Mouse (Mus musculus) stomach, embryonic 14.5 days (tissue): ENCODE results near the gene Fxyd6. TPM values are rescaled to one million over a fixed set of nuclear protein-coding genes. Genes with fewer than 3 reads are reported as not detected.

Source experiments
- ATAC-seq: fragments of 200-750 bp; cut with Nextera tagmentation; 2 replicates; pipeline ENCODE4 v1.8.0; 2017; ENCODE audit warnings: low read depth, moderate TSS enrichment; ENCODE audit not compliant: insufficient number of reproducible peaks, insufficient read depth, low FRiP score
- H3K27ac ChIP-seq: fragments of 300-500 bp; sonication (generic); 2 replicates; pipeline ENCODE4 v1.5.1; 2014; ENCODE audit warnings: mild to moderate bottlenecking, low read length, moderate library complexity, mixed read lengths
- H3K27me3 ChIP-seq: fragments of 300-500 bp; sonication (generic); 2 replicates; pipeline ENCODE4 v1.6.1; 2014; ENCODE audit warnings: low read length, control low read depth, mixed read lengths; ENCODE audit not compliant: control insufficient read depth, insufficient read depth
- H3K36me3 ChIP-seq: fragments of 300-500 bp; sonication (generic); 2 replicates; pipeline ENCODE4 v1.6.1; 2014; ENCODE audit warnings: mild to moderate bottlenecking, control low read depth, low read length, moderate library complexity, mixed read lengths; ENCODE audit not compliant: control insufficient read depth, insufficient read depth
- H3K4me1 ChIP-seq: fragments of 300-500 bp; sonication (generic); 2 replicates; pipeline ENCODE4 v1.6.1; 2014; ENCODE audit warnings: low read length, control low read depth, mixed read lengths; ENCODE audit not compliant: control insufficient read depth, insufficient read depth
- H3K4me2 ChIP-seq: fragments of 300-500 bp; sonication (generic); replicated peaks from 2 replicates; pipeline ENCODE4 v1.6.1; 2014; ENCODE audit warnings: low read depth, low read length, control low read depth
- H3K4me3 ChIP-seq: fragments of 300-500 bp; sonication (generic); 2 replicates; pipeline ENCODE4 v1.5.1; 2014; ENCODE audit warnings: low read depth, low read length, control low read depth
- H3K9ac ChIP-seq: fragments of 300-500 bp; sonication (generic); replicated peaks from 2 replicates; pipeline ENCODE4 v1.6.1; 2014; ENCODE audit warnings: low read depth, mild to moderate bottlenecking, control low read depth, low read length, moderate library complexity, mixed read lengths
- H3K9me3 ChIP-seq: fragments of 300-500 bp; sonication (generic); 2 replicates; pipeline ENCODE4 v1.6.1; 2016; ENCODE audit warnings: low read depth, low read length, control low read depth; ENCODE audit not compliant: control insufficient read depth
- WGBS: fragments of 180-500 bp; shearing (Covaris S2); extraction: QIAGEN DNeasy Blood & Tissue Kit; methylation state at CpG from one replicate; pipeline ENCODE4 v1.1.7; 2014; 5-methylcytosine and 5-hydroxymethylcytosine counted together
- polyA plus RNA-seq: library from polyadenylated mRNA; unstranded; fragments of >200 nt; fragmentation: Nextera tagmentation; extraction: Ambion mirVana; gene quantifications from 2 replicates; pipeline ENCODE4 v1.2.1, GENCODE M21; 2014

Fxyd6 gene
- polyA plus RNA-seq, 1 experiment from 2014 or later: 61.4 TPM

DNA sequence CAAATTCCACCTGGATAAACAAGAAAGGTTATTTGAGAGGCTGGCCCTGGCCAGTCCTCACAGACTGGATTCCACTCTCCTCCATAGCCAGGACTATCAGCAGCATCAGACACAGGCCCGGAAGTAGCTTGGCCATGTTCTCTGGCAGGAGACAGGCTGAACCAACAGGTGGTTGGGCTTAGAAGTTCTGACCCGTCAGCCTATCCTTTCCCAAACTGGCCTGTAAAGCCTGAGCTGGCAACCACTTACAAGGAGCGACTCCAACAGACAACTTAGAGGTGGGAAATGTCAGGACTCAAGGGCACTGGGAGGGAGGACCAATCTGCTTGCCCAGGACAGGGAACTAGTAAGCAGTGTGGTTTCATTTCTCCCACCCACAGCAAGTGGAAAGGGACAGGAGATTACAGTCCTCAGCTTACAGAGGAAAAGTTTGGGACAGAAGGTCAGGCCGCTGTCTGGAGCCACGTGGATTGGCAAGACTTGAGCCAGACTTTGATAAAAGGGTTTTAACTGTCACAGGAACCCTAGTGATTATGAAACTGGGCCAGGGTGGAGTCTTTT, 1.6 kb upstream of the Fxyd6 start:
- Histone ChIP-seq H3K4me2 (no peak overlapping the region), H3K4me3 (no peak overlapping the region), H3K9me3 (no peaks in the 10 kb centered on the region), H3K4me1 (no peaks in the 10 kb centered on the region), H3K36me3 (no peaks in the 10 kb centered on the region), H3K27me3 (no peaks in the 10 kb centered on the region), H3K27ac (no peak overlapping the region), H3K9ac (no peak overlapping the region)
- no peak for ATAC-seq
- WGBS: 40% methylated on average over 5 of the region's 5 CpGs

GRCm38 (mm10) chr9:45370616-45371336, 791 bp downstream of the Fxyd6 start:
- peak overlapping the region; percentile 56 for H3K4me2 ChIP-seq
- no peaks in the 10 kb centered on the region for H3K4me1 ChIP-seq
- H3K36me3 ChIP-seq: no peaks in the 10 kb centered on the region
- no peaks in the 10 kb centered on the region for H3K9me3 ChIP-seq
- no peak overlapping the region; the same call in 1 of the 2 replicates for H3K27ac ChIP-seq
- 6% methylated on average over 25 of the region's 25 CpGs for WGBS
- H3K27me3 ChIP-seq: no peaks in the 10 kb centered on the region
- peak overlapping the region; percentile 40 for H3K4me3 ChIP-seq
- no peak for ATAC-seq
- H3K9ac ChIP-seq: peak overlapping the region; percentile 26

DNA sequence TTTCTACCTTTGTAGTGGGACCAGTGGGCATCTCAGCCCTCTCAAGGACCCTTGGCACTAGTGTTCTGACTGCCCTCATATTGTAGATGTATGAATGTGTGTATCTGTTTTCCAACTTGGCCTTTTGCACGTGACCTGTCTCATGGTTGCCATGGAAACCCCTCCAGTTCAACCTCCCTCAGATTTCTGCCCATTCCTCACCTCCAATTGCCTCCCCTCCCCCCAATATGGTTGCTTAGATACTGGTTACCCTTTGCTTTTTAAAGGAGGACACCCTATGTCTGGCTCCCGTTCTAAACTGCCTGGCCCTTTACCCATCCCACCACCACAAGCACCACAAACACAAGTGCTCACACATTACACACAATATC, 1.3 kb downstream of the Fxyd6 start:
- no peaks in the 10 kb centered on the region for H3K4me1 ChIP-seq
- no peaks in the 10 kb centered on the region for H3K27me3 ChIP-seq
- H3K4me3 ChIP-seq: peak overlapping the region; percentile 40; the same call in 1 of the 2 replicates
- peak overlapping the region; percentile 26; the same call in 1 of the 2 replicates for H3K9ac ChIP-seq
- H3K36me3 ChIP-seq: no peaks in the 10 kb centered on the region
- 31% methylated on average over 2 of the region's 2 CpGs for WGBS
- H3K9me3 ChIP-seq: no peaks in the 10 kb centered on the region
- ATAC-seq: no peak
- H3K27ac ChIP-seq: no peak overlapping the region
- peak overlapping the region; percentile 56 for H3K4me2 ChIP-seq

DNA sequence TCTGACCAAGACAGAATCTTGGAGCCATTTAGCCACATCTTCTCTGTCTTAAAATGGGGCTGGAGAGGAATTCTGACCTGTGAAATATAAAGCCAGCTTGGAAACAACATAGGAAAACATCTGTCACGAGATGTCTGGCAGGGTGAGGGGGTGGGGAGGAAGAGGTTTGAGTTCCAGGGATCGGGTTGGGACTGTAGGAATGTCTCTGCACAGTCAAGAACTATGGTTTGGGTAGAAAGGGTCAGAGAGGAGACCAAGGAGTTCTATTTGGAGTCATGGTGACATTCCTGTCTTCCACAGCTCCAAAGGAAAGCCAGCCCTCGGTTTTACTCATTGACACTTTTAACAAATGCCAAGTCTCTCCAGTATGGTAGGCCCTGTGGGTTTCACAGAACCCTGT, 3.9 kb downstream of the Fxyd6 start:
- ATAC-seq: no peak
- H3K27me3 ChIP-seq: no peaks in the 10 kb centered on the region
- H3K9ac ChIP-seq: no peak overlapping the region
- H3K4me1 ChIP-seq: no peaks in the 10 kb centered on the region
- H3K4me3 ChIP-seq: no peak overlapping the region
- no peaks in the 10 kb centered on the region for H3K36me3 ChIP-seq
- 56% methylated on average over 3 of the region's 3 CpGs for WGBS
- no peaks in the 10 kb centered on the region for H3K9me3 ChIP-seq
- H3K27ac ChIP-seq: no peak overlapping the region; the same call in 1 of the 2 replicates
- H3K4me2 ChIP-seq: no peak overlapping the region

- no peak for ATAC-seq
- no peaks in the 10 kb centered on the region for H3K36me3 ChIP-seq
- 78% methylated on average over 6 of the region's 6 CpGs for WGBS
- H3K4me3 ChIP-seq: no peak overlapping the region
- H3K27ac ChIP-seq: no peak overlapping the region
- no peak overlapping the region for H3K4me2 ChIP-seq
- no peaks in the 10 kb centered on the region for H3K9me3 ChIP-seq
- H3K27me3 ChIP-seq: no peaks in the 10 kb centered on the region
- no peak overlapping the region for H3K9ac ChIP-seq
- no peaks in the 10 kb centered on the region for H3K4me1 ChIP-seq
These were observed 5.1 kb downstream of the Fxyd6 start for GRCm38 (mm10) chr9:45374988-45375502.

GRCm38 (mm10) chr9:45376427-45376826, 6.4 kb downstream of the Fxyd6 start:
- ATAC-seq: no peak
- H3K27ac ChIP-seq: no peak overlapping the region
- H3K9me3 ChIP-seq: no peaks in the 10 kb centered on the region
- H3K36me3 ChIP-seq: no peaks in the 10 kb centered on the region
- no peak overlapping the region for H3K4me3 ChIP-seq
- H3K27me3 ChIP-seq: no peaks in the 10 kb centered on the region
- no peak overlapping the region for H3K4me2 ChIP-seq
- H3K9ac ChIP-seq: no peak overlapping the region
- H3K4me1 ChIP-seq: no peaks in the 10 kb centered on the region
- WGBS: 59% methylated on average over 4 of the region's 4 CpGs

DNA sequence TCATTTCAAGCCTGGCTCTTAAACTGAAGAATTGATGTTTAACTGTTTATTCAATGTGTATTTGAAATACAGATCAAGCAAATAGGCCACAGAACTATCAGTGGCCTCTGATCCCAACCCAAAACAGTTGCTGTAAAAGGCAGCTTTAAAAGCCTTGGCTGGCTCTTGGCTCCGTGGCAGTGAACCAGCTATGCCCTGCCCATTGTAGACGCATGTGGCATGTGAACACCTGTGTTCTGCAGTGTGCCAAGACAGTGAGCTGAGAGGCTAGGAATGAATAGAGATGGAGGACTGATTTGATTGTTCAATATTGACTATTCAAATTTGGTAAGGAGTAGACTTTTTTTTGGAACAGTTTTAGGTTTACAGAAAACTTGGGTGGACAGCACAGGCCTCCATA, 6.9 kb downstream of the Fxyd6 start:
- Histone ChIP-seq H3K27me3 (no peaks in the 10 kb centered on the region), H3K4me3 (no peak overlapping the region), H3K36me3 (no peaks in the 10 kb centered on the region), H3K9ac (no peak overlapping the region), H3K9me3 (no peaks in the 10 kb centered on the region), H3K27ac (no peak overlapping the region), H3K4me2 (no peak overlapping the region), H3K4me1 (no peaks in the 10 kb centered on the region)
- ATAC-seq: no peak
- 50% methylated on average over 2 of the region's 2 CpGs for WGBS

GRCm38 (mm10) chr9:45380411-45381251, 10.6 kb downstream of the Fxyd6 start:
- Histone ChIP-seq H3K36me3 (no peaks in the 10 kb centered on the region), H3K4me3 (no peak overlapping the region), H3K9ac (no peak overlapping the region), H3K9me3 (no peaks in the 10 kb centered on the region), H3K4me1 (no peaks in the 10 kb centered on the region), H3K27me3 (no peaks in the 10 kb centered on the region), H3K4me2 (no peak overlapping the region), H3K27ac (no peak overlapping the region)
- WGBS: 59% methylated on average over 10 of the region's 10 CpGs
- ATAC-seq: no peak
